Mouse (Mus musculus): ENCODE results near the gene Abhd10. TPM values are rescaled to one million over a fixed set of nuclear protein-coding genes. Genes with fewer than 3 reads are reported as not detected.

Gene Abhd10
- polyA plus RNA-seq (2017; shearing (Covaris generic)): 30.8 TPM

GRCm38 (mm10) chr16:45742615-45743476, at the start of gene Abhd10:
Gene Abhd10, minus strand, starts transcription at chr16:45742955.

GRCm38 (mm10) chr16:45724061-45724741, 18.6 kb downstream of the Abhd10 start, which contains the start of gene Tagln3:
Gene Tagln3, minus strand, starts transcription at chr16:45724608.

GRCm38 (mm10) chr16:45693558-45693957, 49.2 kb downstream of the Abhd10 start, which contains the start of gene Tmprss7:
Gene Tmprss7, minus strand, starts transcription at chr16:45693658.

Other genes starting within 250 kb of the Abhd10 start
- gene Gm609, start 250.0 kb downstream of the Abhd10 start, polyA plus RNA-seq (2017; shearing (Covaris generic)): 0.21 TPM
- not detected for gene Gm17783, start 210.9 kb downstream of the Abhd10 start, polyA plus RNA-seq (2017; shearing (Covaris generic))
- not detected for gene Slc9c1, start 207.6 kb downstream of the Abhd10 start, polyA plus RNA-seq (2017; shearing (Covaris generic))
- 0.49 TPM for gene Gcsam, start 132.6 kb downstream of the Abhd10 start, polyA plus RNA-seq (2017; shearing (Covaris generic))
- not detected for gene BC016579, start 88.9 kb downstream of the Abhd10 start, polyA plus RNA-seq (2017; shearing (Covaris generic))
- gene Tmprss7, start 49.3 kb downstream of the Abhd10 start, polyA plus RNA-seq (2017; shearing (Covaris generic)): not detected
- gene Tagln3, start 18.3 kb downstream of the Abhd10 start, polyA plus RNA-seq (2017; shearing (Covaris generic)): not detected
- 0.84 TPM for gene Phldb2, start 210.6 kb upstream of the Abhd10 start, polyA plus RNA-seq (2017; shearing (Covaris generic))

All from effector memory CD4-positive, alpha-beta T cell, adult 7 months (primary cell).